ENCODE assay signal across 8 mouse cellular contexts in genomic region chr19:7135525-7135924, GRCm38 (mm10). TPM values are rescaled to one million over a fixed set of nuclear protein-coding genes. Genes with fewer than 3 reads are reported as not detected.
A peak's percentile ranks its signal among the peaks of the same experiment; 100 is the strongest.
DNase-seq lines count a peak whose midpoint lies in the region; ATAC-seq and TF ChIP-seq lines count a peak whose summit lies in the region.

No protein-coding gene starts in this region.

- H3K27ac ChIP-seq in left cerebral cortex, adult 2 months, result peak overlapping the region; percentile 59; the same call in 1 of the 2 replicates
- peak overlapping the region; percentile 90 for H3K27ac ChIP-seq in embryonic facial prominence, embryonic 13.5 days
- H3K27ac ChIP-seq in hindbrain, embryonic 15.5 days (replicated peaks), result peak overlapping the region; percentile 64
- peak overlapping the region; percentile 94 for H3K27ac ChIP-seq in liver, adult 2 months (replicated peaks; ENCODE audit: insufficient read depth, low read depth, low read length)
- peak overlapping the region; percentile 89 for H3K27ac ChIP-seq in stomach, embryonic 14.5 days (ENCODE audit: low read length)

- peaks cover 2% of the 10 kb centered on the region; the same call in 1 of the 2 replicates for H3K79me2 ChIP-seq in liver, adult 2 months (ENCODE audit: control insufficient read depth, insufficient read depth, low read length)

- no peak for DNase-seq in left cerebral cortex, adult 2 months (ENCODE audit: extremely low spot score in 1 of 2, low spot score in 2 of 2)
- DNase-seq in left cerebral cortex, adult 18-20 months (ENCODE audit: low spot score in 2 of 2), result no peak
- DNase-seq in liver, adult 2 months (ENCODE audit: extremely low read depth, low read depth, low spot score), result peak; percentile 77
- DNase-seq in right cerebral cortex, postnatal 36 days (ENCODE audit: low spot score in 2 of 2), result no peak
- no peak for DNase-seq in thymus, postnatal 25 days

- WGBS in embryonic facial prominence, embryonic 13.5 days, result under 1% methylated on average over 9 of the region's 9 CpGs
- WGBS in hindbrain, embryonic 15.5 days, result under 1% methylated on average over 9 of the region's 9 CpGs
- WGBS in liver, adult 2 months, result 10% methylated on average over 9 of the region's 9 CpGs
- 6% methylated on average over 8 of the region's 9 CpGs for WGBS in stomach, embryonic 14.5 days

- H3K9ac ChIP-seq in embryonic facial prominence, embryonic 13.5 days, result 0 out of 2 replicates have a peak overlapping the region, but pooled peaks have one; percentile 27
- H3K9ac ChIP-seq in hindbrain, embryonic 15.5 days, result no peak overlapping the region
- peak overlapping the region; percentile 52 for H3K9ac ChIP-seq in liver, adult 2 months (ENCODE audit: low read depth, low read length)
- H3K9ac ChIP-seq in stomach, embryonic 14.5 days (replicated peaks; ENCODE audit: low read depth, low read length), result no peak overlapping the region

- H3K4me3 ChIP-seq in left cerebral cortex, adult 2 months, result no peak overlapping the region
- H3K4me3 ChIP-seq in embryonic facial prominence, embryonic 13.5 days, result no peak overlapping the region; the same call in 1 of the 2 replicates
- H3K4me3 ChIP-seq in hindbrain, embryonic 15.5 days, result no peak overlapping the region
- no peak overlapping the region for H3K4me3 ChIP-seq in liver, adult 2 months (ENCODE audit: insufficient read depth, low read depth, low read length)
- no peak overlapping the region for H3K4me3 ChIP-seq in stomach, embryonic 14.5 days (ENCODE audit: low read depth, low read length)

- H3K36me3 ChIP-seq in embryonic facial prominence, embryonic 13.5 days, result no peaks in the 10 kb centered on the region
- H3K36me3 ChIP-seq in hindbrain, embryonic 15.5 days, result no peaks in the 10 kb centered on the region
- no peaks in the 10 kb centered on the region for H3K36me3 ChIP-seq in liver, adult 2 months (ENCODE audit: control insufficient read depth, insufficient read depth, low read length)
- no peaks in the 10 kb centered on the region for H3K36me3 ChIP-seq in stomach, embryonic 14.5 days (ENCODE audit: control insufficient read depth, insufficient read depth, low read length)

- H3K9me3 ChIP-seq in embryonic facial prominence, embryonic 13.5 days, result no peaks in the 10 kb centered on the region
- no peaks in the 10 kb centered on the region for H3K9me3 ChIP-seq in hindbrain, embryonic 15.5 days
- H3K9me3 ChIP-seq in stomach, embryonic 14.5 days (ENCODE audit: control insufficient read depth, low read depth, low read length), result no peaks in the 10 kb centered on the region

- intact Hi-C loops in left cerebral cortex, adult 2 months (cut with DNase I), result no loop called here

- peak; percentile 72 for ATAC-seq in embryonic facial prominence, embryonic 13.5 days (ENCODE audit: insufficient number of reproducible peaks, insufficient read depth, low FRiP score, low TSS enrichment, low read depth)
- ATAC-seq in hindbrain, embryonic 15.5 days (ENCODE audit: low FRiP score, low read depth), result peak; percentile 66; the same call in 1 of the 2 replicates
- ATAC-seq in stomach, embryonic 14.5 days (ENCODE audit: insufficient number of reproducible peaks, insufficient read depth, low FRiP score, low read depth), result peak; percentile 57; the same call in 1 of the 2 replicates

- H3K4me2 ChIP-seq in embryonic facial prominence, embryonic 13.5 days, result peak overlapping the region; percentile 32
- H3K4me2 ChIP-seq in hindbrain, embryonic 15.5 days, result 0 out of 2 replicates have a peak overlapping the region, but pooled peaks have one; percentile 1
- H3K4me2 ChIP-seq in stomach, embryonic 14.5 days (replicated peaks; ENCODE audit: low read depth, low read length), result no peak overlapping the region; the same call in 1 of the 2 replicates

- TF ChIP-seq CTCF in left cerebral cortex, adult 2 months (IDR thresholded peaks at IDR 0.05), result no peak
- TF ChIP-seq CTCF in liver, adult 2 months (IDR thresholded peaks at IDR 0.05; ENCODE audit: low read depth, low read length), result no peak

- peaks cover 39% of the 10 kb centered on the region for H3K27me3 ChIP-seq in embryonic facial prominence, embryonic 13.5 days
- peaks cover 6% of the 10 kb centered on the region; the same call in 1 of the 2 replicates for H3K27me3 ChIP-seq in hindbrain, embryonic 15.5 days
- H3K27me3 ChIP-seq in liver, adult 2 months (ENCODE audit: control insufficient read depth, insufficient read depth, low read length), result no peaks in the 10 kb centered on the region
- H3K27me3 ChIP-seq in stomach, embryonic 14.5 days (ENCODE audit: control insufficient read depth, insufficient read depth, low read length), result no peaks in the 10 kb centered on the region

- peaks cover 89% of the 10 kb centered on the region for H3K4me1 ChIP-seq in embryonic facial prominence, embryonic 13.5 days
- H3K4me1 ChIP-seq in hindbrain, embryonic 15.5 days (replicated peaks), result peaks cover 78% of the 10 kb centered on the region
- H3K4me1 ChIP-seq in liver, adult 2 months (ENCODE audit: control insufficient read depth, insufficient read depth, low read length), result peaks cover 17% of the 10 kb centered on the region
- H3K4me1 ChIP-seq in stomach, embryonic 14.5 days (ENCODE audit: control insufficient read depth, insufficient read depth, low read length), result peaks cover 65% of the 10 kb centered on the region

- TF ChIP-seq POLR2A in liver, adult 2 months (IDR thresholded peaks at IDR 0.05; ENCODE audit: extremely low read depth, insufficient read depth, low read length), result no peak

RNA-seq across cellular contexts. Expression of gene Flrt1, which starts 30.0 kb away (rescaled TPM):
- 10 to 100 TPM; 41.4 to 43.0 TPM for total RNA-seq in left cerebral cortex, adult 2 months (2021)
- total RNA-seq in left cerebral cortex, adult 18-20 months (2021), result 10 to 100 TPM; 40.9 to 42.8 TPM
- 13.0 and 13.6 TPM in 2 replicates for polyA plus RNA-seq in embryonic facial prominence, embryonic 13.5 days (2015; fragmentation: Nextera tagmentation; extraction: Ambion mirVana)
- 9.8 and 11.1 TPM in 2 replicates for polyA plus RNA-seq in hindbrain, embryonic 15.5 days (2015; fragmentation: Nextera tagmentation; extraction: Ambion mirVana)
- 0.09 and 0.40 TPM in 2 replicates for total RNA-seq in liver, adult 2 months (2014; rRNA removed)
- 0.27 and 0.31 TPM in 2 replicates for polyA plus RNA-seq in liver, adult 2 months (2012; rRNA removed)
- 7.4 and 9.2 TPM in 2 replicates for polyA plus RNA-seq in stomach, embryonic 14.5 days (2014; fragmentation: Nextera tagmentation; extraction: Ambion mirVana)

Comparison
In these comparisons a context has a peak if more than half of its experiments do, and no peak if none do; other contexts are left out.
1. H3K9ac ChIP-seq: peak in embryonic facial prominence, embryonic 13.5 days (single experiment) and liver, adult 2 months (single experiment); none in hindbrain, embryonic 15.5 days (single experiment) and stomach, embryonic 14.5 days (single experiment).
2. Peak in every context shown above with its lines, with median percentiles within 50 percentile points of each other: H3K27ac ChIP-seq and ATAC-seq.